Mouse (Mus musculus) kidney, postnatal 0 days (tissue): ENCODE data around the gene Theg. TPM values are rescaled to one million over a fixed set of nuclear protein-coding genes. Genes with fewer than 3 reads are reported as not detected.

ENCODE experiments used
- ATAC-seq: fragments of 200-750 bp; cut with Nextera tagmentation; replicated peaks from 2 replicates; pipeline ENCODE4 v1.8.0; 2017; ENCODE audit warnings: low read depth, moderate number of reproducible peaks, moderate TSS enrichment, moderate library complexity; ENCODE audit not compliant: low FRiP score
- DNase-seq: peaks from one replicate; pipeline ENCODE4 v3.0.0-alpha.2; 2016; ENCODE audit warnings: low spot score
- H3K27ac ChIP-seq: fragments of 300-500 bp; sonication (generic); 2 replicates; pipeline ENCODE4 v1.5.1; 2014; ENCODE audit warnings: mild to moderate bottlenecking
- H3K27me3 ChIP-seq: fragments of 300-500 bp; sonication (generic); 2 replicates; pipeline ENCODE4 v1.6.1; 2014; ENCODE audit warnings: low read length, mixed read lengths; ENCODE audit not compliant: insufficient read depth
- H3K36me3 ChIP-seq: fragments of 300-500 bp; sonication (generic); 2 replicates; pipeline ENCODE4 v1.6.1; 2014; ENCODE audit warnings: low read length, mixed read lengths; ENCODE audit not compliant: insufficient read depth
- H3K4me1 ChIP-seq: fragments of 300-500 bp; sonication (generic); replicated peaks from 2 replicates; pipeline ENCODE4 v1.6.1; 2014; ENCODE audit warnings: antibody characterized with exemption, low read length, mixed read lengths; ENCODE audit not compliant: insufficient read depth
- H3K4me2 ChIP-seq: fragments of 300-500 bp; sonication (generic); 2 replicates; pipeline ENCODE4 v1.6.1; 2014; ENCODE audit warnings: mild to moderate bottlenecking, low read length, moderate library complexity, mixed read lengths
- H3K4me3 ChIP-seq: fragments of 300-500 bp; sonication (generic); replicated peaks from 2 replicates; pipeline ENCODE4 v1.5.1; 2014; ENCODE audit warnings: low read depth, low read length
- H3K9ac ChIP-seq: fragments of 300-500 bp; sonication (generic); 2 replicates; pipeline ENCODE4 v1.6.1; 2014; ENCODE audit warnings: low read depth, low read length
- H3K9me3 ChIP-seq: fragments of 300-500 bp; sonication (generic); replicated peaks from 2 replicates; pipeline ENCODE4 v1.6.1; 2016; ENCODE audit warnings: low read length, inconsistent platforms, mixed read lengths
- CTCF ChIP-seq: IDR thresholded peaks from 2 replicates; pipeline ENCODE4 v1.5.1; 2016; ENCODE audit warnings: antibody characterized with exemption, low read depth, mild to moderate bottlenecking, moderate library complexity
- WGBS: fragments of 180-500 bp; shearing (Covaris S2); extraction: QIAGEN DNeasy Blood & Tissue Kit; methylation state at CpG from one replicate; pipeline ENCODE4 v1.1.7; 2014; 5-methylcytosine and 5-hydroxymethylcytosine counted together
- microRNA-seq: library from miRNA; unstranded; fragments of <30 nt; microRNA quantifications from one replicate; pipeline ENCODE4, GENCODE M21; 2016
- polyA plus RNA-seq: library from polyadenylated mRNA; unstranded; fragments of >200 nt; fragmentation: Nextera tagmentation; extraction: Ambion mirVana; gene quantifications from 2 replicates; pipeline ENCODE4 v1.2.1, GENCODE M21; 2015

Theg gene
- polyA plus RNA-seq, 1 experiment from 2014 or later = not detected

GRCm38 (mm10) chr10:79527453-79527845 lies 59.7 kb downstream of the Theg start:
- no peak for TF ChIP-seq CTCF
- H3K9me3 ChIP-seq = no peaks in the 10 kb centered on the region
- DNase-seq = no peak
- H3K4me2 ChIP-seq = no peak overlapping the region
- H3K27me3 ChIP-seq = no peaks in the 10 kb centered on the region
- peaks cover 1% of the 10 kb centered on the region; the same call in 1 of the 2 replicates for H3K4me1 ChIP-seq
- H3K9ac ChIP-seq = no peak overlapping the region
- no peak for ATAC-seq
- H3K4me3 ChIP-seq = no peak overlapping the region
- H3K36me3 ChIP-seq = peaks cover 11% of the 10 kb centered on the region; the same call in 1 of the 2 replicates
- WGBS = 92% methylated on average over 6 of the region's 6 CpGs
- no peak overlapping the region for H3K27ac ChIP-seq

- Histone ChIP-seq H3K27me3 (no peaks in the 10 kb centered on the region), H3K9ac (no peak overlapping the region), H3K36me3 (peaks cover 11% of the 10 kb centered on the region; the same call in 1 of the 2 replicates), H3K4me3 (no peak overlapping the region), H3K4me1 (no peaks in the 10 kb centered on the region), H3K27ac (no peak overlapping the region), H3K4me2 (no peak overlapping the region), H3K9me3 (no peaks in the 10 kb centered on the region)
- no peak; the same call in 1 of the 2 replicates for ATAC-seq
- TF ChIP-seq CTCF = no peak
- 83% methylated on average over 12 of the region's 12 CpGs for WGBS
- no peak for DNase-seq
Measured at GRCm38 (mm10) chr10:79526661-79527452, 60.3 kb downstream of the Theg start.

Small RNA genes lying within 50 kb of the gene (microRNA-seq; reads per million reads assigned to microRNA genes)
- gene Mir6909 = not detected

Other genes with a start within 250 kb of the Theg start
- not detected in 2 replicates for gene Vmn2r82, start 230.8 kb downstream of the Theg start, polyA plus RNA-seq
- not detected in 2 replicates for gene Vmn2r83, start 118.6 kb downstream of the Theg start, polyA plus RNA-seq
- gene Plpp2, start 53.5 kb downstream of the Theg start, polyA plus RNA-seq = 67.0 and 68.9 TPM in 2 replicates
- 27.4 and 29.4 TPM in 2 replicates for gene Mier2, start 32.1 kb downstream of the Theg start, polyA plus RNA-seq
- gene C2cd4c, start 26.7 kb upstream of the Theg start, polyA plus RNA-seq = 0.03 TPM in 1 of 2 replicates, not detected in the other
- 5.4 TPM in 2 replicates for gene Shc2, start 50.6 kb upstream of the Theg start, polyA plus RNA-seq
- gene Odf3l2, start 58.4 kb upstream of the Theg start, polyA plus RNA-seq = not detected in 2 replicates
- 1.5 TPM in 2 replicates for gene Madcam1, start 77.2 kb upstream of the Theg start, polyA plus RNA-seq
- 82.5 and 84.9 TPM in 2 replicates for gene Tpgs1, start 82.0 kb upstream of the Theg start, polyA plus RNA-seq
- gene Cdc34, start 94.9 kb upstream of the Theg start, polyA plus RNA-seq = 68.1 and 75.7 TPM in 2 replicates
- gene Gzmm, start 101.7 kb upstream of the Theg start, polyA plus RNA-seq = 0.34 and 0.50 TPM in 2 replicates
- gene Bsg, start 117.2 kb upstream of the Theg start, polyA plus RNA-seq = 1,067 and 1,079 TPM in 2 replicates
- gene Hcn2, start 129.3 kb upstream of the Theg start, polyA plus RNA-seq = 0.17 and 0.28 TPM in 2 replicates
- gene Polrmt, start 159.2 kb upstream of the Theg start, polyA plus RNA-seq = 37.9 and 38.5 TPM in 2 replicates
- 0.11 and 0.36 TPM in 2 replicates for gene Fgf22, start 167.7 kb upstream of the Theg start, polyA plus RNA-seq
- 74.5 and 82.4 TPM in 2 replicates for gene Rnf126, start 179.6 kb upstream of the Theg start, polyA plus RNA-seq
- 32.9 and 38.7 TPM in 2 replicates for gene Fstl3, start 189.9 kb upstream of the Theg start, polyA plus RNA-seq
- gene Prss57, start 203.6 kb upstream of the Theg start, polyA plus RNA-seq = 0.04 and 0.06 TPM in 2 replicates
- 132 and 152 TPM in 2 replicates for gene Palm, start 206.2 kb upstream of the Theg start, polyA plus RNA-seq
- gene Misp, start 233.7 kb upstream of the Theg start, polyA plus RNA-seq = 24.5 and 24.8 TPM in 2 replicates